Mouse (Mus musculus) kidney, embryonic 15.5 days (tissue): ENCODE data around the gene Ptges. TPM values are rescaled to one million over a fixed set of nuclear protein-coding genes. Genes with fewer than 3 reads are reported as not detected.
"Not testable (repeated sequence)": the region's sequence is repeated elsewhere in the genome, so short reads cannot be mapped to it uniquely, and the experiment has no call there.

Source experiments
- ATAC-seq: fragments of 200-750 bp; cut with Nextera tagmentation; replicated peaks from 2 replicates; pipeline ENCODE4 v1.8.0; 2017; ENCODE audit warnings: moderate TSS enrichment; ENCODE audit not compliant: low FRiP score
- H3K27ac ChIP-seq: fragments of 300-500 bp; sonication (generic); 2 replicates; pipeline ENCODE4 v1.5.1; 2015; ENCODE audit warnings: mild to moderate bottlenecking, inconsistent platforms
- H3K27me3 ChIP-seq: fragments of 300-500 bp; sonication (generic); 2 replicates; pipeline ENCODE4 v1.6.1; 2015; ENCODE audit warnings: inconsistent platforms
- H3K36me3 ChIP-seq: fragments of 300-500 bp; sonication (generic); 2 replicates; pipeline ENCODE4 v1.6.1; 2015; ENCODE audit warnings: inconsistent platforms
- H3K4me1 ChIP-seq: fragments of 300-500 bp; sonication (generic); 2 replicates; pipeline ENCODE4 v1.6.1; 2015; ENCODE audit warnings: inconsistent platforms
- H3K4me2 ChIP-seq: fragments of 300-500 bp; sonication (generic); 2 replicates; pipeline ENCODE4 v1.6.1; 2015; ENCODE audit warnings: moderate library complexity, mild to moderate bottlenecking, inconsistent platforms
- H3K4me3 ChIP-seq: fragments of 300-500 bp; sonication (generic); replicated peaks from 2 replicates; pipeline ENCODE4 v1.5.1; 2015; ENCODE audit warnings: mild to moderate bottlenecking, inconsistent platforms
- H3K9ac ChIP-seq: fragments of 300-500 bp; sonication (generic); 2 replicates; pipeline ENCODE4 v1.6.1; 2015; ENCODE audit warnings: mild to moderate bottlenecking, inconsistent platforms
- H3K9me3 ChIP-seq: fragments of 300-500 bp; sonication (generic); replicated peaks from 2 replicates; pipeline ENCODE4 v1.6.1; 2016; ENCODE audit warnings: inconsistent platforms
- WGBS: fragments of 180-500 bp; shearing (Covaris S2); methylation state at CpG from one replicate; pipeline ENCODE4 v1.1.7; 2015; ENCODE audit warnings: mixed read lengths; 5-methylcytosine and 5-hydroxymethylcytosine counted together
- polyA plus RNA-seq: library from polyadenylated mRNA; unstranded; fragments of >200 nt; fragmentation: Nextera tagmentation; extraction: Ambion mirVana; gene quantifications from 2 replicates; pipeline ENCODE4 v1.2.1, GENCODE M21; 2015

Ptges gene
- polyA plus RNA-seq, 1 experiment from 2014 or later: 13.3 TPM

GRCm38 (mm10) chr2:30942603-30943011, 12.9 kb upstream of the Ptges start:
- 0 out of 2 replicates have a peak, but pooled peaks have one; percentile 56 for ATAC-seq
- H3K4me3 ChIP-seq: peak overlapping the region; percentile 38

GRCm38 (mm10) chr2:30942116-30942515, 12.5 kb upstream of the Ptges start:
- H3K9me3 ChIP-seq, H3K4me3 ChIP-seq, H3K4me1 ChIP-seq, H3K36me3 ChIP-seq, H3K9ac ChIP-seq, H3K4me2 ChIP-seq, H3K27me3 ChIP-seq, H3K27ac ChIP-seq, ATAC-seq: not testable (repeated sequence)
- 42% methylated on average over 7 of the region's 7 CpGs for WGBS

More at GRCm38 (mm10) chr2:30942603-30943011, 12.9 kb upstream of the Ptges start:
- 28% methylated on average over 16 of the region's 16 CpGs for WGBS
- H3K27ac ChIP-seq: no peak overlapping the region
- no peaks in the 10 kb centered on the region for H3K36me3 ChIP-seq
- H3K9ac ChIP-seq: no peak overlapping the region
- peaks cover 6% of the 10 kb centered on the region; the same call in 1 of the 2 replicates for H3K4me1 ChIP-seq
- 0 out of 2 replicates have a peak, but pooled peaks cover 4% of the 10 kb centered on the region for H3K27me3 ChIP-seq
- H3K4me2 ChIP-seq: peak overlapping the region; percentile 53
- H3K9me3 ChIP-seq: no peaks in the 10 kb centered on the region

GRCm38 (mm10) chr2:30941586-30941985, 11.9 kb upstream of the Ptges start:
- Histone ChIP-seq H3K4me2 (no peak overlapping the region), H3K36me3 (no peaks in the 10 kb centered on the region), H3K27ac (no peak overlapping the region), H3K27me3 (no peaks in the 10 kb centered on the region), H3K4me1 (peaks cover 6% of the 10 kb centered on the region; the same call in 1 of the 2 replicates), H3K9me3 (no peaks in the 10 kb centered on the region), H3K4me3 (no peak overlapping the region), H3K9ac (no peak overlapping the region)
- 91% methylated on average over 5 of the region's 5 CpGs for WGBS
- ATAC-seq: no peak

GRCm38 (mm10) chr2:30938574-30938991, 8.9 kb upstream of the Ptges start:
- no peak overlapping the region for H3K4me2 ChIP-seq
- 50% methylated on average over 4 of the region's 4 CpGs for WGBS
- peaks cover 6% of the 10 kb centered on the region; the same call in 1 of the 2 replicates for H3K4me1 ChIP-seq
- no peaks in the 10 kb centered on the region for H3K36me3 ChIP-seq
- no peak overlapping the region for H3K4me3 ChIP-seq
- H3K27me3 ChIP-seq: peaks cover 4% of the 10 kb centered on the region; the same call in 1 of the 2 replicates
- H3K9me3 ChIP-seq: no peaks in the 10 kb centered on the region
- no peak overlapping the region for H3K9ac ChIP-seq
- H3K27ac ChIP-seq: no peak overlapping the region
- no peak for ATAC-seq

- Histone ChIP-seq H3K9ac (no peak overlapping the region), H3K4me2 (no peak overlapping the region), H3K4me1 (peaks cover 3% of the 10 kb centered on the region; the same call in 1 of the 2 replicates), H3K4me3 (no peak overlapping the region), H3K9me3 (no peaks in the 10 kb centered on the region), H3K27me3 (peaks cover 4% of the 10 kb centered on the region; the same call in 1 of the 2 replicates), H3K36me3 (no peaks in the 10 kb centered on the region), H3K27ac (no peak overlapping the region)
- WGBS: 75% methylated on average over 8 of the region's 8 CpGs
- no peak for ATAC-seq
Observed at GRCm38 (mm10) chr2:30937731-30938130, 8.1 kb upstream of the Ptges start.

- WGBS: 83% methylated on average over 3 of the region's 3 CpGs
- Histone ChIP-seq H3K4me2 (no peak overlapping the region), H3K4me1 (no peaks in the 10 kb centered on the region), H3K4me3 (no peak overlapping the region), H3K9me3 (no peaks in the 10 kb centered on the region), H3K27ac (no peak overlapping the region), H3K9ac (no peak overlapping the region), H3K27me3 (peaks cover 4% of the 10 kb centered on the region; the same call in 1 of the 2 replicates), H3K36me3 (no peaks in the 10 kb centered on the region)
- no peak for ATAC-seq
Observed at GRCm38 (mm10) chr2:30936808-30937207, 7.1 kb upstream of the Ptges start.

- 24% methylated on average over 7 of the region's 7 CpGs for WGBS
- Histone ChIP-seq H3K4me2 (no peak overlapping the region), H3K27me3 (peaks cover 4% of the 10 kb centered on the region; the same call in 1 of the 2 replicates), H3K36me3 (no peaks in the 10 kb centered on the region), H3K27ac (no peak overlapping the region), H3K9ac (no peak overlapping the region), H3K4me3 (no peak overlapping the region), H3K4me1 (peaks cover 11% of the 10 kb centered on the region), H3K9me3 (no peaks in the 10 kb centered on the region)
- ATAC-seq: no peak
Observed at GRCm38 (mm10) chr2:30933917-30934450, 4.3 kb upstream of the Ptges start.

GRCm38 (mm10) chr2:30933032-30933431, 3.4 kb upstream of the Ptges start:
- Histone ChIP-seq H3K4me3 (no peak overlapping the region), H3K27me3 (peaks cover 4% of the 10 kb centered on the region; the same call in 1 of the 2 replicates), H3K4me1 (peaks cover 18% of the 10 kb centered on the region), H3K9ac (no peak overlapping the region), H3K4me2 (no peak overlapping the region), H3K36me3 (no peaks in the 10 kb centered on the region), H3K9me3 (no peaks in the 10 kb centered on the region), H3K27ac (no peak overlapping the region)
- no peak for ATAC-seq
- 81% methylated on average over 6 of the region's 6 CpGs for WGBS

- Histone ChIP-seq H3K36me3 (no peaks in the 10 kb centered on the region), H3K9me3 (no peaks in the 10 kb centered on the region), H3K4me1 (peaks cover 28% of the 10 kb centered on the region), H3K27ac (no peak overlapping the region), H3K4me3 (no peak overlapping the region), H3K9ac (no peak overlapping the region), H3K27me3 (peaks cover 4% of the 10 kb centered on the region; the same call in 1 of the 2 replicates), H3K4me2 (no peak overlapping the region)
- WGBS: 82% methylated on average over 3 of the region's 3 CpGs
- ATAC-seq: no peak
Observed at GRCm38 (mm10) chr2:30931922-30932321, 2.3 kb upstream of the Ptges start.

- not testable (repeated sequence) for H3K27me3 ChIP-seq, H3K4me3 ChIP-seq, H3K27ac ChIP-seq, H3K9ac ChIP-seq, ATAC-seq, H3K9me3 ChIP-seq, H3K36me3 ChIP-seq, H3K4me2 ChIP-seq
- peaks cover 34% of the 10 kb centered on the region for H3K4me1 ChIP-seq
- 75% methylated on average over 2 of the region's 2 CpGs for WGBS
Observed at GRCm38 (mm10) chr2:30930846-30931245, 1.2 kb upstream of the Ptges start.

GRCm38 (mm10) chr2:30928893-30929482, 675 bp downstream of the Ptges start:
- H3K4me3 ChIP-seq: peak overlapping the region; percentile 23; the same call in 1 of the 2 replicates
- no peak overlapping the region for H3K9ac ChIP-seq
- H3K27ac ChIP-seq: no peak overlapping the region
- H3K4me2 ChIP-seq: peak overlapping the region; percentile 57
- 23% methylated on average over 12 of the region's 12 CpGs for WGBS
- peaks cover 34% of the 10 kb centered on the region for H3K4me1 ChIP-seq
- no peaks in the 10 kb centered on the region for H3K9me3 ChIP-seq
- no peaks in the 10 kb centered on the region for H3K27me3 ChIP-seq
- 0 out of 2 replicates have a peak, but pooled peaks have one; percentile 61 for ATAC-seq
- H3K36me3 ChIP-seq: no peaks in the 10 kb centered on the region

- WGBS: 22% methylated on average over 14 of the region's 14 CpGs
- H3K27me3 ChIP-seq: no peaks in the 10 kb centered on the region
- no peaks in the 10 kb centered on the region for H3K9me3 ChIP-seq
- no peak overlapping the region for H3K27ac ChIP-seq
- ATAC-seq: no peak; the same call in none of the 2 replicates
- peaks cover 34% of the 10 kb centered on the region for H3K4me1 ChIP-seq
- no peak overlapping the region for H3K9ac ChIP-seq
- H3K4me3 ChIP-seq: no peak overlapping the region
- no peak overlapping the region for H3K4me2 ChIP-seq
- no peaks in the 10 kb centered on the region for H3K36me3 ChIP-seq
Observed at GRCm38 (mm10) chr2:30927844-30928628, 1.6 kb downstream of the Ptges start.
